Mouse (Mus musculus): ENCODE measurements around the gene Apoa2. TPM values are rescaled to one million over a fixed set of nuclear protein-coding genes. Genes with fewer than 3 reads are reported as not detected.

Gene Apoa2
- total RNA-seq (2023) = under 1 TPM in 1 of 2 experiments, not detected in 1; 0.89 TPM

DNA sequence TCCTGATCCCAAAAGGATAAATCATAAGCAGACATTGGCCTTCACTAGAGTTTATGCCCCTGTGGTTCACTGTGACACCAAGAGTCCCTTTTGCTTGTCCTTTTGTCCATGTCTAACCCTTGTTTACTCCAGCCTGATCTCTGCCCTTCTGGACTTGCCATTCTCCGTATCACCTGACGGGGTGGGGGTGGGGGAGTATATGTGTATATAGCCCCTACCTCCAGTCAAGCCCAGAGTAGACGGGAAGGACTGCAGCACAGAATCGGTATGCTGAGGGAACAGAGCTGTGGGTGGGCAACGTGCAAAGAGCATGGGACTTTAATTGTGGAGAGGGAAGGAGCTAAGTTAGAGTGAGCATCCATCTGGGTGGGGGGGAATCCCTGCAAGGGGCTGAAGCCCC lies at the start of gene Apoa2:
Apoa2 (plus strand) TSS at position 198 of the 400 bp plus-strand sequence.

DNA sequence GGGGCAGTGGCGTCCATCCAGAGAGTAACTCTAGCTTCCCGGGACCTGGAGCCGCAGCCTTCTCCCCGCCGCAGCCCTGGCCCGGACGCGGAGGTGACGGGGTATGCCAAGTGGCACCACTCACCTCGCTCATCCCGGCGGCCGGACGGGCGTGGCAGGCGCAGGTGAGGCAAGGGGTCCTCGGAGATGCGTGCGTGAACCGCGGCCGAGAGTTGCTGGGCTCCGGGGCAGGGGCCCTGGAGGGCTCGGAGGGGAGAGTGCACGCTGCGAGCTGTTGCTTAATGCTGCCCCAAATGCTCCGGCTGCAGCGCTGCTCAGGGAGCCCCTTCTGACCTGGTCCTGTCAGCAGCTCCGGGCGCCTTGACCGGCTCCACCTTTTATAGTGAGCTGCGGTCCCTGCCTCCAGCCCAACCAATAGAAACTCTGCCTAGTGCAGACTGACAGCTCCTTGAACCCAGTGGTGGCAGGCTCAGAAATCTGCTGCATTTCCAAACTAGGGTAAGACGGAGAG lies 28.9 kb upstream of the Apoa2 start, which contains the start of gene Pcp4l1:
Pcp4l1 (minus strand) TSS at position 382 of the 511 bp plus-strand sequence.

DNA sequence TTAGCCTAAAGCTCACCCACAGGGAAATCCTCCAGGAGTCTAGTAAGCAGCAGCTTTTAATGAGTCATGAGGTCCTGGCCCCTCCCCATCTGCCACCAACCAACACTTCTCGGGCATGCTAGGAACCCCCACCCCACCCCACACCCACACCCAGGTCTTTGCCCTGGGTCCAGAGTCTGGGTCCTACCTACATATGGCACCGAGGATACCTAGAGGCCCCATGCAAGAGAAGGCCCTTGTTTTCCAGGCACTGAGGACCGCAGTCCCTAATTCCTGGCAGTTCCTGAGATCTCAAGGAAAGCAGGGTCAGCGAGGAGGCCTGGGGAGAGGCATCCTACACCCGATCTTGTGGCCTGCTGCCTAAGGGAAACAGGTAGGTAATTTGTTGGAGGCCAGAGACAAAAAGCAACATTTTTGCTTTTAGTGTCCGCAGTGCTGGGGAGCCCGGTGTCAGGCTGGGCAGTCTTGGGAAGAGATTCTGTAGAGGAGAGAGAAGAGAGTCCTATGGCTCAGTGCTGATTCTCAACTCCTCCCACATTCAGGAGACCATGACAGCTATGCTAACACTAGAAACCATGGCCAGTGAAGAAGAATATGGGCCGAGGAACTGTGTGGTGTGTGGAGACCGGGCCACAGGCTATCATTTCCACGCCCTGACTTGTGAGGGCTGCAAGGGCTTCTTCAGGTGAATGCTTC lies 10.9 kb upstream of the Apoa2 start, which contains the start of gene Nr1i3:
Nr1i3 (plus strand) TSS at position 170 of the 696 bp plus-strand sequence.

DNA sequence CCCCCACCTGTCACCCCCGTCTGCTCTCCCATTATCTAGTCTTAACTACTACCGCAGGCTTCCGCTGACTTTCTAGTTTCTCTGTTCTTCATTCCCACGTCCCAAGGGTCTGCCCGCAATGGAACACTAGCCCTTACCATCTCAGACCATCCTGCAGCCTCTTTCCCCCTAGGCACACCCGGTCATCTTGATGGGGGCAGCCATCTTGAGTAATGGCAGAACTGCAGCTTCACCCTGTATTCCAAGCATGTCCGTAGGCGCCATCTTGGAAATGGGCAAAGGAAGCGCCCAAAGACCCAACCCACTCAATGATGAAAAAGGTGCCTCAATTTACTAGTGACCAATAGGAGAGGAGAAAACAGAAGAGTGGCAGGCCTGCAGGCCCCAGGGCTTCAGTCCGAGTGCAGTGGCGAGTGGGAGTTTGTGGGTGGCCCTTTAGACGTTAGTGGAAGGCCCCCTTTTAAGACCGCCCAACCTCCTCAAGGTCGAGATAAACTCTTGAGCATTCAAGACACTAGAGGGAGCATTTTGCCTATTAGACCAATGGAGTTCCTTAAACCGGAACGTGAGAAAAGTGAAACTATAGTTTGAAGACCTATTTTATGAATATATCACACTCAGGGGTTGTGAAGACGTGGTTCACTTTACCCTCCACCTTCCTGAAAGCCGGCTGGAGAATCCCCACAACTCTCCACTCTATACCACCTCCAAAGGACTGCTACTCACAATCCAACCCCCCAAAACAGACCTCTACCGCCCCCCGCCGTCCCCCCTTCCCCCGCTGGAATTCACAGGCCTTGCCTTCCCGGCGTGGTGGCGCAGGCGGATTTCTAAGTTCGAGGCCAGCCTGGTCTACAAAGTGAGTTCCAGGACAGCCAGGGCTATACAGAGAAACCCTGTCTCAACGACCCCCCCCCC lies 2.4 kb upstream of the Apoa2 start, which contains the start of gene Tomm40l:
Tomm40l (minus strand) TSS at position 277 of the 918 bp plus-strand sequence.

DNA sequence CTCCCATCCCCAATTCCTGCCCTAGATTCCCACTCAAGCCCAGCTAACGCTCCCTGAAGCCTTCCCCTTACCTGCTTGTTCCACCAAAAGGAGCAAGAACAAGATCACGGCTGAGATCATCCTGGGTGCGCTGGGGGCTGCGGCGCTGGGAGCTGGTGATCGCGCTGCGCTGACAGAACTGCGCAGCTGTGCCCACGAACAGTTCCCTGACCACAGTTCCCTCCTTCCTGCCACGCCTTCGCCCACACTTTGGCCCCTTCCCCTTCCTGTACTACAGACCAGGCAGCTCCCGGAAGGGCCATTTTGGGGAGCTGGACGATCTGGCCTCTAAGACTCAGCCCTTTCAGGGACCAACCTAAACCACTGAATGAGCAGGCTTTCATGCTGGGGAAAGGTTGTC lies 9.3 kb downstream of the Apoa2 start, which contains the start of gene Fcer1g:
Fcer1g (minus strand) TSS at position 240 of the 400 bp plus-strand sequence.

DNA sequence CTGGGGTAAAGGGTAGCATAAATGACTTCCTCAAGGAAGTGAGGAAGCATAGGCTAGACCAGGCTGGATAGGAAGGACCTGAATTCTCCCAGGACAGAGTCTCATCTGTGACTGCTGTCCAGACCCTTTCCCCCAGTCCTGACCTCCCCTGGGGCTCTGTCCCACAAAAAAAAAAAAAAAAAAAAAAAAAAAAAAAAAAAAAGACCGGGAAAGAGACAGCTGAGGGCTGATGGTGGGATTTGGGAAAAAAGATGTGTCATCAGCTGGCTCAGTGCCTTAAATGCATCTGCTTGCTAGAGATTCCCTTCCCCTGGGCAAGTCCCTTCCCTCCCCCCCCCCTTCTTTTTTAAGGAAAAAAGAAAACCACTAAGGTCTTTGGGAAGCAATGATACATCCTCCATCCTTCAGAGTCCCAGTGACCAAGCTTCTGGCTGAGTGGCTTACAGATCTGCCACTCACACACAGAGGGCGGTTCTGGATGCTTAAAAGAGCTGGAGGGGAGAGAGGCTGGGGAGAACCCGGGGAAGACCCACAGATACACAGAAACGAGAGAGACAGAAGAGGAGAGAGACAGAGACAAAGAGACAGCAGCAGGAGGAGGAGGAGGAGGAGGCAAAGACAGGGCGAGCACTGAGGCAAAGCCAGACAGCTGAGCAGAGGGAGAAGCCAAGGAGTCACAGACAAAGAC lies 25.2 kb downstream of the Apoa2 start, which contains the start of gene Adamts4:
Adamts4 (plus strand) TSS at position 509 of the 688 bp plus-strand sequence.

DNA sequence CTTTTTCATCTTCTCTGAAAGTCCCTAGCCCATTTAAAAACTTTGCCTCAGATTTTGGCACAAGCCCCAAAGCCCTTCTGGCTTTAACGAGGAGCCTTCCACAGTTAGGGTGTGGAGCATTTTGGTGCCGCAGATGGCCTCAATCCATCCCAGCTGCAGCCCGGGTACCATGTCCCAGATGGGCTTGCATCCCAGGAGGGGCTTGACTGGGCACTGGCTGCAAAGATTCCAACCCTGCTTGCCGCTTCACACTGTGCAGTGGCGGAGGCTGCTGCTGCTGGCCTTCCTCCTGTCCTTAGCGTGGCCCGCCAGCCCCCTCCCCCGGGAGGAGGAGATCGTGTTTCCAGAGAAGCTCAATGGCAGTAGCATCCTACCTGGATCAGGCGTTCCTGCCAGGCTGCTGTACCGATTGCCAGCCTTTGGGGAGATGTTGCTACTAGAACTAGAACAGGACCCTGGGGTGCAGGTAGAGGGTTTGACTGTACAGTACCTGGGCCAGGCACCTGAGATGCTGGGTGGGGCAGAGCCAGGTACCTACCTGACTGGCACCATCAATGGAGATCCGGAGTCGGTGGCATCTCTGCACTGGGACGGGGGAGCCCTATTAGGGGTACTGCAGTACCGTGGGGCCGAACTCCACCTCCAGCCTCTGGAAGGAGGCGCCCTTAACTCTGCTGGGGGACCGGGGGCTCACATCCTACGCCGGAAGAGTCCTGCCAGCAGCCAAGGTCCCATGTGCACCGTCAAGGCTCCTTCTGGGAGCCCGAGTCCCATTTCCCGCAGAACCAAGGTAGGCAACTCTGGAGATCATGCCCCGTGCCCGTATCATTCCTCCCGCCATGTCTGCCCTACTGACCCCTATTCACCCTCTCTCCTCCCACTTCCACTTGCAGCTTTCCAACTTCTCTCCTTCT lies 26.1 kb downstream of the Apoa2 start, which contains the start of gene Ndufs2:
Ndufs2 (minus strand) TSS at position 709 of the 914 bp plus-strand sequence.

DNA sequence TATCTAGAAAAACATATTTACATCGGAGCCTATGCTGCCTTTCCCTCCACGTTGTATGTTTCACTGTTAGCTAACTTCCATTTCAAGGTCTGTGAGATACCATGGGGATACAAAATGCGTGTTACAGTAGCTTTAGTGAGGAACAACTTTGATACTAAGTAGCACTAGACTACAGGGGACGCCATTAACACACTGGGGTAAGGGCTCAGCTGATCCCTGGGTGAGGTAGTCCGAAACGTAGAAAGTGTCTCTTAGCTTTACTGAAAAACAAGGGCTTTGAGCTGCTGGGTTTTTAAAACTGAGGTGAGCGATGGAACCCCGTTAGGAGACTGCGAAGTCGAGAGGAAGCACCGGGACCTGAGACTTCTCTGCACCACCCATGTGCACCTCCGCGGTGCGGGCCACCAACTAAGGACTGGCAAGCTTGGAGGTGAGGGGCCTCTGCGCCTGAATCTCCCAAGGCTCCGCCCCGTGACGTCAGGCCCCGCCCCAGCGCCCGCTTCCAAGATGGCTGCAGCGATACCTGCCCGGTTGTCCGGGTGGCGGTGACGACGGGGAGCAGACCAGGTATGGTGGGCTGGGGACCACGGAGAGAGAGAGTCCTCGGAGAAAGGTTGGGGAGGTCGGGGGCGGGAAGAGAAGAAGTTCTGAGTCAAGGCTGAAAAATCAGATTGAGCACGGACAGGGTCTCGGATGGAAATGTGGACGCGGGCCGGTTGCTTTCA lies 45.2 kb downstream of the Apoa2 start, which contains the start of gene B4galt3:
B4galt3 (plus strand) TSS at position 481 of the 725 bp plus-strand sequence.

Other genes with a start within 250 kb of the Apoa2 start
- gene Fcgr2b, start 248.5 kb upstream of the Apoa2 start, total RNA-seq (2023) = 10 to 100 TPM; 96.5 to 99.9 TPM
- gene Fcgr4, start 206.1 kb upstream of the Apoa2 start, total RNA-seq (2023) = 10 to 100 TPM; 75.9 to 81.5 TPM
- gene Fcgr3, start 160.1 kb upstream of the Apoa2 start, total RNA-seq (2023) = 100 to 1,000 TPM; 411 to 427 TPM
- gene Cfap126, start 111.1 kb upstream of the Apoa2 start, total RNA-seq (2023) = under 1 TPM; 0.67 to 0.73 TPM
- gene Sdhc, start 74.5 kb upstream of the Apoa2 start, total RNA-seq (2023) = 100 to 1,000 TPM in 1 of 2 experiments, 10 to 100 TPM in 1; 76.6 to 106 TPM
- gene Mpz, start 74.3 kb upstream of the Apoa2 start, total RNA-seq (2023) = not detected
- gene Pcp4l1, start 28.8 kb upstream of the Apoa2 start, total RNA-seq (2023) = 1 to 10 TPM in 1 of 2 experiments, under 1 TPM in 1; 0.29 to 1.4 TPM
- not detected for gene Nr1i3, start 11.1 kb upstream of the Apoa2 start, total RNA-seq (2023)
- gene Tomm40l, start 2.5 kb upstream of the Apoa2 start, total RNA-seq (2023) = 10 to 100 TPM; 11.9 to 16.4 TPM
- 1,000 to 10,000 TPM; 1,085 to 1,124 TPM for gene Fcer1g, start 9.3 kb downstream of the Apoa2 start, total RNA-seq (2023)
- not detected for gene Adamts4, start 25.4 kb downstream of the Apoa2 start, total RNA-seq (2023)
- 10 to 100 TPM; 84.6 to 99.7 TPM for gene Ndufs2, start 26.3 kb downstream of the Apoa2 start, total RNA-seq (2023)
- gene B4galt3, start 45.3 kb downstream of the Apoa2 start, total RNA-seq (2023) = 100 to 1,000 TPM; 120 to 134 TPM
- gene Ppox, start 56.1 kb downstream of the Apoa2 start, total RNA-seq (2023) = 10 to 100 TPM; 69.2 to 78.0 TPM
- 10 to 100 TPM; 29.5 to 31.1 TPM for gene Usp21, start 62.9 kb downstream of the Apoa2 start, total RNA-seq (2023)
- 10 to 100 TPM; 47.2 to 51.2 TPM for gene Ufc1, start 70.0 kb downstream of the Apoa2 start, total RNA-seq (2023)
- gene Dedd, start 104.1 kb downstream of the Apoa2 start, total RNA-seq (2023) = 10 to 100 TPM; 23.5 to 25.8 TPM
- gene Nit1, start 120.6 kb downstream of the Apoa2 start, total RNA-seq (2023) = 10 to 100 TPM; 18.9 to 24.2 TPM
- gene Pfdn2, start 120.6 kb downstream of the Apoa2 start, total RNA-seq (2023) = 10 to 100 TPM; 27.1 to 34.4 TPM
- gene Klhdc9, start 135.7 kb downstream of the Apoa2 start, total RNA-seq (2023) = under 1 TPM; 0.22 to 0.40 TPM
- 1 to 10 TPM; 2.0 to 2.2 TPM for gene Nectin4, start 145.0 kb downstream of the Apoa2 start, total RNA-seq (2023)
- gene Arhgap30, start 163.9 kb downstream of the Apoa2 start, total RNA-seq (2023) = 100 to 1,000 TPM; 245 to 251 TPM
- 100 to 1,000 TPM in 1 of 2 experiments, 10 to 100 TPM in 1; 85.6 to 108 TPM for gene Usf1, start 186.3 kb downstream of the Apoa2 start, total RNA-seq (2023)
- 1 to 10 TPM; 4.4 TPM for gene Tstd1, start 193.8 kb downstream of the Apoa2 start, total RNA-seq (2023)
- gene F11r, start 212.5 kb downstream of the Apoa2 start, total RNA-seq (2023) = under 1 TPM; 0.20 to 0.31 TPM

Data from neutrophil, adult 59 days (primary cell).